7 mouse cellular contexts compared by ENCODE assay signal in genomic region chr5:120117161-120117560, GRCm38 (mm10). TPM values are rescaled to one million over a fixed set of nuclear protein-coding genes. Genes with fewer than 3 reads are reported as not detected.
DNase-seq lines count a peak whose midpoint lies in the region; ATAC-seq and TF ChIP-seq lines count a peak whose summit lies in the region.
"Not testable (repeated sequence)": the region's sequence is repeated elsewhere in the genome, so short reads cannot be mapped to it uniquely, and the experiment has no call there.

No protein-coding gene starts in this region.

- not testable (repeated sequence) for H3K36me3 ChIP-seq in forebrain, embryonic 11.5 days (ENCODE audit: control insufficient read depth, insufficient read depth, low read length)
- peaks cover 38% of the 10 kb centered on the region for H3K36me3 ChIP-seq in heart, embryonic 14.5 days (ENCODE audit: control insufficient read depth, insufficient read depth, low read length)
- peaks cover 25% of the 10 kb centered on the region for H3K36me3 ChIP-seq in intestine, embryonic 15.5 days
- H3K36me3 ChIP-seq in limb, embryonic 14.5 days (ENCODE audit: control insufficient read depth, insufficient read depth, low read length) = peaks cover 34% of the 10 kb centered on the region
- H3K36me3 ChIP-seq in macrophage (ENCODE audit: inconsistent target) = peaks cover 25% of the 10 kb centered on the region; the same call in 1 of the 2 replicates
- H3K36me3 ChIP-seq in neural tube, embryonic 13.5 days = peaks cover 36% of the 10 kb centered on the region

- H3K27me3 ChIP-seq in forebrain, embryonic 11.5 days (ENCODE audit: control insufficient read depth, insufficient read depth, low read length); heart, embryonic 14.5 days (ENCODE audit: control insufficient read depth, insufficient read depth, low read length); intestine, embryonic 15.5 days (replicated peaks); limb, embryonic 14.5 days (ENCODE audit: control insufficient read depth, insufficient read depth, low read length); neural tube, embryonic 13.5 days: not testable (repeated sequence)

- ATAC-seq in forebrain, embryonic 11.5 days (replicated peaks; ENCODE audit: low FRiP score); heart, embryonic 14.5 days (ENCODE audit: insufficient number of reproducible peaks, insufficient read depth, low FRiP score, low read depth); intestine, embryonic 15.5 days; limb, embryonic 14.5 days (ENCODE audit: low FRiP score, low read depth); neural tube, embryonic 13.5 days (ENCODE audit: low read depth): not testable (repeated sequence)

- not testable (repeated sequence) for DNase-seq in forebrain, embryonic 11.5 days (ENCODE audit: low spot score); limb, embryonic 14.5 days (ENCODE audit: low spot score)

- TF ChIP-seq CTCF in bone marrow macrophage, adult 2 months (IDR thresholded peaks at IDR 0.05; ENCODE audit: low read depth, low read length) = not testable (repeated sequence)

- not testable (repeated sequence) for H3K9ac ChIP-seq in forebrain, embryonic 11.5 days (ENCODE audit: low read length); heart, embryonic 14.5 days (ENCODE audit: low read length); intestine, embryonic 15.5 days; limb, embryonic 14.5 days (ENCODE audit: low read depth, low read length, severe bottlenecking); neural tube, embryonic 13.5 days

- H3K9me3 ChIP-seq in forebrain, embryonic 11.5 days (ENCODE audit: control insufficient read depth, low read length); heart, embryonic 14.5 days (ENCODE audit: control insufficient read depth, low read length); intestine, embryonic 15.5 days; limb, embryonic 14.5 days (ENCODE audit: control insufficient read depth, low read length); neural tube, embryonic 13.5 days: not testable (repeated sequence)

- not testable (repeated sequence) for H3K4me1 ChIP-seq in bone marrow macrophage, adult 2 months (ENCODE audit: control insufficient read depth, insufficient read depth, low read length); forebrain, embryonic 11.5 days (replicated peaks; ENCODE audit: control insufficient read depth, insufficient read depth, low read length); heart, embryonic 14.5 days (ENCODE audit: control insufficient read depth in 2 of 2, insufficient read depth in 2 of 2, low read length in 2 of 2); intestine, embryonic 15.5 days (replicated peaks); limb, embryonic 14.5 days (ENCODE audit: control insufficient read depth, insufficient read depth, low read length); neural tube, embryonic 13.5 days (replicated peaks)

- not testable (repeated sequence) for H3K27ac ChIP-seq in bone marrow macrophage, adult 2 months (ENCODE audit: insufficient read depth, low read depth, low read length); forebrain, embryonic 11.5 days (ENCODE audit: low read depth, low read length); heart, embryonic 14.5 days (replicated peaks in 1 of 2; ENCODE audit: control insufficient read depth in 1 of 2, insufficient read depth in 1 of 2, low read depth in 2 of 2, low read length in 2 of 2); intestine, embryonic 15.5 days; limb, embryonic 14.5 days (replicated peaks; ENCODE audit: low read depth, low read length); macrophage; neural tube, embryonic 13.5 days (replicated peaks)

- not testable (repeated sequence) for TF ChIP-seq POLR2A in bone marrow macrophage, adult 2 months (IDR thresholded peaks at IDR 0.05; ENCODE audit: borderline replicate concordance, low read depth, low read length); limb, embryonic 14.5 days (IDR thresholded peaks at IDR 0.05; ENCODE audit: borderline replicate concordance, extremely low read depth, insufficient read depth, insufficient read length)

- H3K79me2 ChIP-seq in macrophage (ENCODE audit: inconsistent target) = peaks cover 10% of the 10 kb centered on the region; the same call in 1 of the 2 replicates

- H3K4me2 ChIP-seq in forebrain, embryonic 11.5 days (ENCODE audit: low read depth, low read length, severe bottlenecking) = peak overlapping the region; percentile 77; the same call in 1 of the 2 replicates
- peak overlapping the region; percentile 94 for H3K4me2 ChIP-seq in heart, embryonic 14.5 days (ENCODE audit: low read length)
- peak overlapping the region; percentile 89 for H3K4me2 ChIP-seq in intestine, embryonic 15.5 days (replicated peaks)
- H3K4me2 ChIP-seq in limb, embryonic 14.5 days (replicated peaks; ENCODE audit: low read depth, low read length, severe bottlenecking) = peak overlapping the region; percentile 90
- H3K4me2 ChIP-seq in neural tube, embryonic 13.5 days = peak overlapping the region; percentile 95

- H3K4me3 ChIP-seq in bone marrow macrophage, adult 2 months (ENCODE audit: insufficient read depth, low read length) = peak overlapping the region; percentile 97
- H3K4me3 ChIP-seq in forebrain, embryonic 11.5 days (ENCODE audit: low read depth, low read length) = peak overlapping the region; percentile 77
- H3K4me3 ChIP-seq in heart, embryonic 14.5 days (ENCODE audit: control insufficient read depth in 1 of 2, insufficient read depth in 1 of 2, low read depth in 1 of 2, low read length in 2 of 2) = peak overlapping the region in 1 of 2 experiments; percentile 67; a peak in 3 of 4 replicates
- H3K4me3 ChIP-seq in intestine, embryonic 15.5 days (replicated peaks) = peak overlapping the region; percentile 60
- peak overlapping the region; percentile 59 for H3K4me3 ChIP-seq in limb, embryonic 14.5 days (replicated peaks; ENCODE audit: low read length)
- H3K4me3 ChIP-seq in macrophage (ENCODE audit: inconsistent target) = peak overlapping the region; percentile 99
- H3K4me3 ChIP-seq in neural tube, embryonic 13.5 days = peak overlapping the region; percentile 83

- WGBS in forebrain, embryonic 11.5 days = 42% methylated on average over 3 of the region's 3 CpGs
- WGBS in heart, embryonic 14.5 days = 49% methylated on average over 3 of the region's 3 CpGs
- WGBS in intestine, embryonic 15.5 days = 50% methylated on average over 3 of the region's 3 CpGs
- 37% methylated on average over 3 of the region's 3 CpGs for WGBS in limb, embryonic 14.5 days
- 74% methylated on average over 3 of the region's 3 CpGs for WGBS in macrophage (ENCODE audit: missing documents)
- WGBS in neural tube, embryonic 13.5 days = 49% methylated on average over 3 of the region's 3 CpGs

RNA-seq across cellular contexts. Expression of gene Rbm19, which starts 0.9 kb away (rescaled TPM):
- 4.8 and 5.1 TPM in 2 replicates for polyA plus RNA-seq in bone marrow macrophage, adult 2 months (2012; ENCODE audit: insufficient read depth, insufficient read length, missing spikeins)
- polyA plus RNA-seq in forebrain, embryonic 11.5 days (2014; fragmentation: Nextera tagmentation; extraction: Ambion mirVana) = 24.6 and 28.2 TPM in 2 replicates
- 11.8 and 15.6 TPM in 2 replicates for polyA plus RNA-seq in heart, embryonic 14.5 days (2014; fragmentation: Nextera tagmentation; extraction: Ambion mirVana)
- 25.1 and 25.8 TPM in 2 replicates for polyA plus RNA-seq in intestine, embryonic 15.5 days (2015; fragmentation: Nextera tagmentation; extraction: Ambion mirVana)
- 11.6 and 13.9 TPM in 2 replicates for polyA plus RNA-seq in limb, embryonic 14.5 days (2012; rRNA removed)
- polyA plus RNA-seq in limb, embryonic 14.5 days (2014; fragmentation: Nextera tagmentation; extraction: Ambion mirVana) = 16.7 and 19.8 TPM in 2 replicates
- 10 to 100 TPM; 12.1 to 52.4 (median 25.4) TPM for total RNA-seq in macrophage (2018; cell fraction: chromatin; rRNA removed)
- 10 to 100 TPM in 23 of 26 experiments, 1 to 10 TPM in 3; 8.2 to 20.0 (median 12.3) TPM for total RNA-seq in macrophage (2018; cell fraction: cytosol; rRNA removed)
- total RNA-seq in macrophage (2018; cell fraction: nucleus; rRNA removed) = 10 to 100 TPM in 24 of 26 experiments, 1 to 10 TPM in 2; 9.2 to 31.5 (median 15.5) TPM
- polyA plus RNA-seq in macrophage (2018) = 8.6 to 22.2 TPM (median 19.3 TPM) in 3 replicates
- 17.5 and 18.8 TPM in 2 replicates for polyA plus RNA-seq in neural tube, embryonic 13.5 days (2015; fragmentation: Nextera tagmentation; extraction: Ambion mirVana)
